Mouse (Mus musculus) adrenal gland, adult 2 months (tissue): ENCODE measurements around the gene Hist2h2ac. TPM values are rescaled to one million over a fixed set of nuclear protein-coding genes. Genes with fewer than 3 reads are reported as not detected.
"Not testable (repeated sequence)": the region's sequence is repeated elsewhere in the genome, so short reads cannot be mapped to it uniquely, and the experiment has no call there.

Source experiments
- DNase-seq: peaks from one replicate; pipeline ENCODE4 v3.0.0; 2021
- polyA plus RNA-seq: library from polyadenylated mRNA; depleted of rRNA; stranded (reverse); fragments of >200 nt; gene quantifications from 2 replicates; pipeline ENCODE4 v1.2.3, GENCODE M21; 2012
- total RNA-seq, 2 experiments: library from RNA; stranded (reverse); gene quantifications; 2 replicates each; pipeline ENCODE4 v1.2.3; 2021

Hist2h2ac gene
- total and polyA plus RNA-seq, 3 experiments, result 5.1 to 58.9 (median 41.3) TPM

GRCm38 (mm10) chr3:96228828-96229227 is 8.1 kb upstream of the Hist2h2ac start:
- DNase-seq, result peak; percentile 63

- peak; percentile 60 for DNase-seq
Observed at GRCm38 (mm10) chr3:96226695-96227648, 6.3 kb upstream of the Hist2h2ac start.

- DNase-seq, result no peak
Observed at GRCm38 (mm10) chr3:96225421-96225820, 4.7 kb upstream of the Hist2h2ac start.

- no peak for DNase-seq
Observed at GRCm38 (mm10) chr3:96222774-96223173, 2.1 kb upstream of the Hist2h2ac start.

- DNase-seq, result no peak
Observed at GRCm38 (mm10) chr3:96221640-96222038, 959 bp upstream of the Hist2h2ac start.

- not testable (repeated sequence) for DNase-seq
Observed at GRCm38 (mm10) chr3:96220131-96220764, 432 bp downstream of the Hist2h2ac start.

- peak; percentile 87 for DNase-seq
Observed at GRCm38 (mm10) chr3:96219661-96220130, 984 bp downstream of the Hist2h2ac start, which contains the start of the genes Bola1 and Hist2h2ab. Gene Bola1, minus strand, starts transcription at chr3:96219709. Gene Hist2h2ab, plus strand, starts transcription at chr3:96219865.

- DNase-seq, result peak; percentile 55
Observed at GRCm38 (mm10) chr3:96219191-96219641, 1.5 kb downstream of the Hist2h2ac start.

GRCm38 (mm10) chr3:96209242-96209641 is 11.4 kb downstream of the Hist2h2ac start:
- DNase-seq, result peak; percentile 45

GRCm38 (mm10) chr3:96207819-96208218 is 12.9 kb downstream of the Hist2h2ac start:
- no peak for DNase-seq

- no peak for DNase-seq
Observed at GRCm38 (mm10) chr3:96199731-96200130, 20.9 kb downstream of the Hist2h2ac start.

GRCm38 (mm10) chr3:96198601-96199251 is 22.0 kb downstream of the Hist2h2ac start:
- not testable (repeated sequence) for DNase-seq

- DNase-seq, result peak; percentile 11
Observed at GRCm38 (mm10) chr3:96198181-96198580, 22.5 kb downstream of the Hist2h2ac start.

- DNase-seq, result peak; percentile 93
Observed at GRCm38 (mm10) chr3:96197129-96197749, 23.4 kb downstream of the Hist2h2ac start.

GRCm38 (mm10) chr3:96196437-96197128 is 24.1 kb downstream of the Hist2h2ac start:
- DNase-seq, result no peak

GRCm38 (mm10) chr3:96195616-96196313 is 24.9 kb downstream of the Hist2h2ac start:
- DNase-seq, result no peak

GRCm38 (mm10) chr3:96194966-96195365 is 25.7 kb downstream of the Hist2h2ac start:
- no peak for DNase-seq

- no peak for DNase-seq
Observed at GRCm38 (mm10) chr3:96192977-96193376, 27.7 kb downstream of the Hist2h2ac start.

- no peak for DNase-seq
Observed at GRCm38 (mm10) chr3:96182382-96182776, 38.3 kb downstream of the Hist2h2ac start.
